Mouse (Mus musculus): ENCODE data around the gene Prdm11. TPM values are rescaled to one million over a fixed set of nuclear protein-coding genes. Genes with fewer than 3 reads are reported as not detected.
A peak's percentile ranks its signal among the peaks of the same experiment; 100 is the strongest.

The Prdm11 gene
- total RNA-seq, 2 experiments from 2014 or later, result 24.1 to 25.8 TPM

DNA sequence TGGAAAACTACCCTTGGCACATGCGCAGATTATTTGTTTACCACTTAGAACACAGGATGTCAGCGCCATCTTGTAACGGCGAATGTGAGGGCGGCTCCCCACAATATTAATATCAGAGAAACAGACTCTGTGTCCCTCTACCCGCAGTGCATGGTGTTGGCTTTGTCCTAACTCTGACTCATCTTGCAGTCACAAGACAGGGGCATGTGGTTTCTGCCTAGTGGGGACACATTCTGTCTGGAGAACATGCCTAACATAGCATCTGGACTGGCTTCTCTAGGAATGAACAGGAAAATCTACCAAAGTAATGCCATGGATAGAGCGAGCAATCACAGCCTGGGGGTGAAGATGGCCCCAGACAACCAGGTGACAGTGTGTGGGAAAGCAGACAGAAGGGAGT, 107.1 kb downstream of the Prdm11 start:
- no peak for DNase-seq (ENCODE audit: extremely low spot score in 1 of 2, low spot score in 1 of 2)

DNA sequence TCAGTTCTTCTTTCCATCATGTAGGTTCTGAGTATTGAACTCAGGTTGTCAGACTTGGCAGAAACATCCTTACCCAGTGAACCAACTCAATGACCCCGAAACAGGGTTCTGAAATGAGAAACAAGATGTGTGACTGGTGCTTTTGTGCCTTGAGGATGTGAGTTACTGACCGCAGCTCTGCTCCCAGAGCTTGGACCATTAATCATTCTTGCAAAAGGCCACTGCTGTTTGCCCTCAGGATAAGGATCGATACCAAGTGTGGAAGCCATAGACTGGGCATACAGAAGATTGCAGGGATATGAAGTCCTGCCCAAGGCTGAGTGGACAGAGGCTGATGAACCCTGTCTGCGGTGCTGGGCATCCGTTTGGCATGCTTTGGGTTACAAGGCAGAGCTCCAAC, 107.9 kb downstream of the Prdm11 start:
- DNase-seq (ENCODE audit: extremely low spot score in 1 of 2, low spot score in 1 of 2), result no peak

DNA sequence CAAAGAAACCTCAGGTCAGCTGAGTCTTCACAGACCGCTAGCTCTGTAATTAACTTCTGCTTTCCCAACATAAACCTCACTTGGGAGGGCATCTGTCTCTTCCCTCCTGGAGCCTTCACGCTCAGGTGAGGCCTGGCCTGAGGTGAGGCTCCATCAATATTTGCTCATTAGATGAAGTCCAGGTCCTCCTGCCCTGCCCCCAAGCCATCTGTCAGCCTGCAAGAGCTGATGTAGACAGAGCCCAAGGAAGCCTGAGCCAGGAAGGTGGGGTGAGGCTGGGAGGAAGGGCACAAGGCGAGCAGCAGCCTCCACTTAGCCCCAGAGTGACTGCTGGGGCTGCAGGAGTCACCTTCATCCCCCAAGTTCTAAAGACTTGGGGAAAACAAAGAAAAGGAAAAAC, 110.5 kb downstream of the Prdm11 start:
- no peak for DNase-seq (ENCODE audit: extremely low spot score in 1 of 2, low spot score in 1 of 2)

DNA sequence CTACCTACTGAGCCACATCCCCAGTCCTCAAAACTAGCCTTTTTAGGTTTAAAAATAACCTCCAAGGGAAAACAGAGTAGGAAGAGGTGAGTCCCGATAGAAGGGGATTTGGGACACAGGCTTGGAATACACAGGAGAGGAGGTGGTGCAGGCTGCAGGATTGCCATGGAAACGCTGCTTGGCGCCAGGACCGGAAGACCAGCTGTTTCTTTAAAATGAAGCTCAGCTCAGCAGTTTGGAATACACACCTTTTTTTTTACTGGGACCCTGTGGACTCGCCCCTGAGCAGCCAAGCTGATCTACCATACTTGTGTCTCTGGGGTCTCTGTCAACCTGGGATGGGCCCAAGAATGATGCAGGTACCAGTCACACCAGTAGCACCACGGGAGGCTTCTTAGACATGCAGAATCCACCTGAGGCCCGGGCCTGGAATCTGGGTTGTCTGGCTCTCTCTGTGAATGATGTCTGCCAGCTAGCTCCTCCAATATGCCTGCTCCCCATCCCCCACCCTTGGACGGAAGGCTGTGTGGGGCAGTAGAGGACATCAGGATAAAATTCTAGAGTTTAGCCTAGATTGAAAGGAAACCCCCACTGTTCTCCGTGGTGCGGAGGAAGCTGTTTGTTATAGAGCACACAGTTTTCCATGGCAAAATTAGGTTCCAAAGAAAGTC, 111.5 kb downstream of the Prdm11 start:
- DNase-seq (ENCODE audit: extremely low spot score in 1 of 2, low spot score in 1 of 2), result peak in 1 of 2 experiments; percentile 40

DNA sequence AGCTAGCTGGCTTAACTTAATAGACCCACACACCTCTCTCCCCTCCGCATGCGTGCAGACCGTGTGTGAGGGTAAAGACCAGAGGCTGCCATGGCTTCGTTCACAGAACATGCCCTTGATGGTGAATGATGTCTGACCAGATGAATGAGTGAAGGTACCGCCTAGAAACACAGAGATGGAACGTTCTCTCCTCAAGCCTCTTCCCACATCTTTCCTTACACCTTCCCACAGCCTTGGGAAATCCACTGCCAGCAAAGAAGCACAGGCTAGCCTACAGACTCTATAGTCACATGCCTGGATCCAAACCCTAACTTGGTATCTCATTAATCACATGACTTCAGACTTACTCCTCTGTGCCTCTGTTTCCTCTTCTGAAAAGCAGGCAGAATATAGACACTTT, 112.6 kb downstream of the Prdm11 start:
- DNase-seq (ENCODE audit: extremely low spot score in 1 of 2, low spot score in 1 of 2), result no peak

DNA sequence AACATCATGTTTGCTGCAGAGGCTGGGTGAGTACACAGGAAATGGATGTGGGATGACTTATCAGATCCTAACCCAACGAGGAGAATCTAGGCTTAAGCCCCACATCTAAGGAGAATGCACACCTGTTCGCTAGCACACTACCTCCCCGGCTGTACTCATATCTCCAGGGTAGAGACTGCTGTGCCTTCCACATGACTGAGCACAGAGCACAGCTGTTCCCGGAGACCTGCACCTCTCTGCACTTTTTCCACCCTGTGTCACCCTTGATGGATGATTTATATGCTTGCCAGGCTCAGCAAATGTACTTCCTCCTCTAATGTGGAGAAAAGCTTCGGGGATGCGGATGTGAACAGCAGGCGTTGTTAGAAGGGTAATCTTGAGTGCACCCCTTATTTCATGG, 114.9 kb downstream of the Prdm11 start:
- no peak for DNase-seq (ENCODE audit: extremely low spot score in 1 of 2, low spot score in 1 of 2)

DNA sequence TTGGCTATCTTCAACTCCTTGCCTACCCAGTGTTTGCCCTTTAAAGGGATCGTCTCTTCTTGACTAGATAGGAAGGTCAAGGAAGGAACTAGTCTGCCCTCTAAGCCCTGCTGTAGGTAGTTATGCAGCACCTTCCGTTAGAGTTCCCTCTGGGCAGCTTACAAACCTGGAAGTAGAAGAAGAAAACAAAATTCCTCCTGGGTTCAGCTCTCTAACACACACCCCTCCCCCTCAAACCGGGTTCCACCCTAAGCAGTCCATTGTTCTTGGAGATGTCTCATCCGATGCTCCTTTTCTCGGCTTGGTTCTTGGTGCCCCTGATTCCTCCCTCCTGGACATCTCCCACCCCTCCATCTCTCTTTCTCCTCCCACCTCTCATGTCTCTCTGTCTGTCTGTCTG, 116.3 kb downstream of the Prdm11 start:
- no peak for DNase-seq (ENCODE audit: extremely low spot score in 1 of 2, low spot score in 1 of 2)

DNA sequence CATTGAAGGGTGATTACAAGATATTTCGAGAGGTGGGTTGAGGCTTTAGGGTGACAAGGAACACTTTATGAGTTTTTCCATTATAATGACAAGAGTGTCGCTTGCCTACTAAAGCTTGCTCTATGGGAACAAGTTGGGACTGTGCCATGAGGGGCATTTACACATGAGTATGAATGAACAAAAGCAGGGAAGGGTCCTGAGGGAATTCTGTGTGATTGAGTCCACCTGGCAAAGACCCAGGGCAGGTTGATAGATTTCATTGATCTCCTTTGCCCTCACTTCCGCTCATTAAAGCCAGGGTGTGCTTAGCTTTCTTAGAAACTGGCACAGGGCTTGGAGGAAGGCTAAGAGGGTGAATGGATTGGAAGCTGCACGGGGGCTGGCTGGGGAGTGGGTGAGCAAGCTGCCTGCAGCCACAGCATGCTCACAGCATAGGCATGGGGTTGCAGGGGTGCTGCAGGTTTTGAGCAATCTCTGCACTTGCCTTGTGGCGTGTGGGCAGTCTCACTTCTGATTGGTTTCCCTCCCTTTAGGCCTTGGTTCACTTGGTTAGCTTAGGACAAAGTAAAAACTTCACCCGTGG, 121.2 kb downstream of the Prdm11 start:
- no peak for DNase-seq (ENCODE audit: extremely low spot score in 1 of 2, low spot score in 1 of 2)

DNA sequence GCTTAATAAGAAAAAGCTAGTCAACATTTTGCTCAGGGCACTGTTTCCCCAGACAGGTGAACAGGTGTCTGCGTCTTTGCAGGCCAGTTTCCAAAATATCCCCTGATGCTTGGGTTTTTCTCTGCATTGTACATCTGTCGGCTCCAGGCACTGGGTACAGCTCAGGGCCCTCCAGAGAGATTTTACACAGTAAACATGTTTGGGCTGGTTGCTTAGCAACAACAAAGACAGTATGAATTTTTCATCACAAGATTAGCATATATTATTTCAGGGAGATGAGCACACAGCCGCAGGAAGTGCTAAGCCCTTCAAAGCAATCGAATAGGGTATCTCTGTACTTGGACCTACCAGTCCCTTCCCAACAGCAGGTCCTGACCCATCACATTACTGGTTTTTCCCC, 125.3 kb downstream of the Prdm11 start:
- no peak for DNase-seq (ENCODE audit: extremely low spot score in 1 of 2, low spot score in 1 of 2)

DNA sequence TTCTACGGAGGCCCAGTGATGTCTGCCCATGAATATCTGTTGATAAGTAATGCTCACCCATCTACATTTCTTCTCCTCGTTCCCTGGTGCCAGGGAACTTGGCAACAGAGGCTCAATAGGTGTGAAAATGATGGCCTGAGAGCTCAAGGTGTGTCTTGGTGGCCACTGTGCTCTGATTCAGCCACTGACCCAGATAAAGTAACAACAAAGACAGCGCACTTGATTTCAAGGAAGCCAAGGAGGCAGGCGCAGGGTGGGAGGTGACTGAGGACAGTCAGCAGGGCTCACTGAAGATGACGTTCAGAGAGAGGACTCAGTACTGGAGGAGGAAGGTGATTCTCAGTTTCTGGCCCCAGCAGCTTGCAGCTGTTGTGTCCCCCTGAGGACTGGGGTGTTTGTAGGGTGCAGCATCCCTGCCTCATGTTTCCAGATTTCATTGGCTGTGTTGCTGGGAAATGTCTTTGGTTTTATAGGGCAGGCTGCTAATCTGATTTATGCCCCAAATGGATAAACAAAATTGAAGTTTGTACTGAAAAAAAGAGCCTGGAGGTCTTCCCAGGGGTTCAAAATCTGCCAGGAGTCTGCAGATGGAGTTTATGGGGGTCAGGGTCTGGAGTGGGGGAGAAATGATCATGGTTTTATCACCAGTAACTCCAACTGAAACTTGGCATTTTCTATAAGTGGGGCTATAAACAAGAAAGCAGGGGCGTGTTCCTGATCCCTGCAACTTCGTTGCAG, 128.4 kb downstream of the Prdm11 start:
- no peak for DNase-seq (ENCODE audit: extremely low spot score in 1 of 2, low spot score in 1 of 2)

DNA sequence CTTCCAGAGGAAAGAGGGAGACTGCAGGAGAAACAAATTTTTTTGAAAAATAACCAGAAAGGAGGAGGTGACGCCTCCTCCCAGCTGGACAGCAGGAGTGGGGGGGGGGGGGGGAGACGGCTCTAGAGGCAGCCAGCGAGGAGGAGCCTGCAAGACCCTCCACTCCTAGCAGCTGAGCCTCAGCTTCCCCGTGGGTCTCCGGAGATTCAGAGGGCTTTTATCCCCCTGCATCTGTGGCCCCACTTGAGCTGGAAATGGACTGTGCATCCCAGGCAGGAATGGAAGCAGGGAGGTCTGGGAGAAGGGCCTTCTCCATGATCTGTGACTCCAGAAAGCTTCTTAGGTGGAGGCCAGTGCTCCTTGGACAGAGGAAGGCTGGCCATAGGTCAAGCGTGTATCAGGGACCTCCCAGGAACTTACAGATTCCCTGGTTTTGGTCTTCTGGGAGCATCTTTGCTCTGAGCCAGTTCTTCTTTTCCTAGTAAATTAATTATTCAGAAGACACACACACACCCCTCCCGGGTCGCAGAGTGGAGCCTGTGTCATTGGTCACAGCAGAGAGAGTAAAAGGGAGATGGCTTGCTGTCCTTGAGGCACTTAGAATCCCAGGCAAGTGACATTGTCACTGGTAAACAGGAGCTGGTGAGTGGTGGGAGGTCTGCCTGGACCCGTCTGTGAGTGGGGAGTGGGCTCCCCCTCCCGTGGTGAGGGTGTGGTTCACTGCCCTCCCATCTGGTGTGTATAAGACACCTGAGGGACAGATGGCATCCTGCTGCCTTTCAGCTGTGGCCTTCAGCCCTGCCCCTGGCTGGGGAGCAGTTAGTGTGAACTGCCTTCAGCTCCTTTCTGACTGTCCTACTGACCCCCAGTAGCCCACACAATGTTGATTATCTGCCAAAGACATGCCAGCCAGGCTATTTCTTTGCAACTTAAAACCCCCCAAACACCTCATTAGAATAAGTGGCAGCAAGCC, 130.0 kb downstream of the Prdm11 start:
- no peak for DNase-seq (ENCODE audit: extremely low spot score in 1 of 2, low spot score in 1 of 2)

Other genes starting within 250 kb of the Prdm11 start
- gene Syt13, start 131.1 kb downstream of the Prdm11 start, total RNA-seq (2021), result 100 to 1,000 TPM; 141 to 161 TPM
- gene Trp53i11, start 141.4 kb upstream of the Prdm11 start, total RNA-seq (2021), result 10 to 100 TPM; 73.9 to 75.7 TPM